In the genomic region with DNA sequence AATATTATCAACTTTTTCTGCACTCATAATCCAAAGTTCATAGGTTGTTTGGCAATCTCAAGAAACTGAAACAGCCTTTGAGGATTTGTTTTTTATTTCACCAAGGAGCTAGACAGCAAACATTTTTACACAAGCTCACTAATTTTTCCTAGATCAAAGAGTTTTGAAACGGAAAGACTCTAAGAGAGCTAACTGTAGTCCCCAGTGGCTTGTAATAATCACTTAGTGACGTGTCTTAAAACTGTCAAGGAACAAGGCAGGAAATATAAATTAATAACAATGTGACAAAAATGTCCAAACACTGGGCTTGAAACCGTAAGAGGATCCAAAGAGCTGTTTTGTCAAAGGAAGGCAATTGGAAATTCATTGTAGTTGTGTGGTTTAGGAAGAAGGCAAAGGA, we compare ENCODE assay signal across 8 mouse cellular contexts. TPM values are rescaled to one million over a fixed set of nuclear protein-coding genes. Genes with fewer than 3 reads are reported as not detected.
A peak's percentile ranks its signal among the peaks of the same experiment; 100 is the strongest.
DNase-seq lines count a peak whose midpoint lies in the region; ATAC-seq lines count a peak whose summit lies in the region.

No protein-coding gene starts in this region.

- peaks cover 8% of the 10 kb centered on the region; the same call in 1 of the 2 replicates for H3K27me3 ChIP-seq in heart, embryonic 11.5 days (ENCODE audit: control insufficient read depth, insufficient read depth, low read length)
- peaks cover 78% of the 10 kb centered on the region for H3K27me3 ChIP-seq in forebrain, embryonic 10.5 days (ENCODE audit: poor library complexity, severe bottlenecking)
- H3K27me3 ChIP-seq in liver, embryonic 12.5 days (replicated peaks): peaks cover 30% of the 10 kb centered on the region

- H3K36me3 ChIP-seq in heart, embryonic 11.5 days (ENCODE audit: control insufficient read depth, insufficient read depth, low read length): no peaks in the 10 kb centered on the region
- peaks cover 3% of the 10 kb centered on the region for H3K36me3 ChIP-seq in forebrain, embryonic 10.5 days (replicated peaks)
- peaks cover 7% of the 10 kb centered on the region for H3K36me3 ChIP-seq in liver, embryonic 12.5 days

- 37% methylated on average over 3 of the region's 3 CpGs for WGBS in heart, embryonic 11.5 days (ENCODE audit: insufficient replicate concordance)
- WGBS in forebrain, embryonic 10.5 days: 34% methylated on average over 3 of the region's 3 CpGs
- WGBS in liver, embryonic 12.5 days (ENCODE audit: insufficient replicate concordance): 36% methylated on average over 3 of the region's 3 CpGs

- no peaks in the 10 kb centered on the region for H3K9me3 ChIP-seq in heart, embryonic 11.5 days (replicated peaks; ENCODE audit: control insufficient read depth, low read length)
- H3K9me3 ChIP-seq in forebrain, embryonic 10.5 days: no peaks in the 10 kb centered on the region
- H3K9me3 ChIP-seq in liver, embryonic 12.5 days (replicated peaks): no peaks in the 10 kb centered on the region

- intact Hi-C loops in heart, postnatal 36 days (cut with DNase I): loop anchor here (5.0 kb wide), 1 partner anchor 367 kb away; a partner anchor contains a TSS

- no peak overlapping the region for H3K9ac ChIP-seq in heart, embryonic 11.5 days (ENCODE audit: low read depth, low read length)
- H3K9ac ChIP-seq in liver, embryonic 12.5 days: peak overlapping the region; percentile 84

- no peak overlapping the region for H3K27ac ChIP-seq in heart, embryonic 11.5 days (ENCODE audit: low read depth, low read length)
- H3K27ac ChIP-seq in forebrain, embryonic 10.5 days: peak overlapping the region; percentile 94
- no peak overlapping the region for H3K27ac ChIP-seq in liver, embryonic 12.5 days

- H3K4me2 ChIP-seq in heart, embryonic 11.5 days: peak overlapping the region; percentile 58
- peak overlapping the region; percentile 60 for H3K4me2 ChIP-seq in liver, embryonic 12.5 days

- DNase-seq in heart, postnatal 36 days: no peak
- DNase-seq in 416B (ENCODE audit: low read depth) (peak; percentile 16), adipocyte (ENCODE audit: low spot score) (no peak)
- no peak for DNase-seq in forebrain, embryonic 10.5 days (ENCODE audit: extremely low spot score, low spot score)
- no peak for DNase-seq in layer of hippocampus, adult 8-10 months (ENCODE audit: low spot score in 2 of 2)
- DNase-seq in left cerebral cortex, adult 18-20 months (ENCODE audit: low spot score in 2 of 2): no peak

- no peak overlapping the region for H3K4me3 ChIP-seq in heart, embryonic 11.5 days (ENCODE audit: low read depth, low read length)
- H3K4me3 ChIP-seq in forebrain, embryonic 10.5 days: peak overlapping the region; percentile 72; the same call in 1 of the 2 replicates
- peak overlapping the region; percentile 73 for H3K4me3 ChIP-seq in liver, embryonic 12.5 days

- H3K4me1 ChIP-seq in heart, embryonic 11.5 days (ENCODE audit: control insufficient read depth, insufficient read depth, low read length): no peaks in the 10 kb centered on the region
- peaks cover 33% of the 10 kb centered on the region for H3K4me1 ChIP-seq in forebrain, embryonic 10.5 days
- peaks cover 7% of the 10 kb centered on the region; the same call in 1 of the 2 replicates for H3K4me1 ChIP-seq in liver, embryonic 12.5 days

- no peak for ATAC-seq in heart, embryonic 11.5 days (replicated peaks; ENCODE audit: insufficient number of reproducible peaks, low FRiP score, low TSS enrichment)
- ATAC-seq in liver, embryonic 12.5 days: no peak

RNA-seq across cellular contexts. Expression of a gene that starts 1.0 kb away (rescaled TPM):
- polyA plus RNA-seq in heart, embryonic 11.5 days (2014; fragmentation: Nextera tagmentation; extraction: Ambion mirVana): 129 and 145 TPM in 2 replicates
- 10 to 100 TPM; 57.1 to 62.2 TPM for total RNA-seq in heart, postnatal 36 days (2021)
- polyA plus RNA-seq in forebrain, embryonic 10.5 days (2016; fragmentation: Nextera tagmentation; extraction: Ambion mirVana): 130 and 131 TPM in 2 replicates
- 67.4 and 68.9 TPM in 2 replicates for polyA plus RNA-seq in liver, embryonic 12.5 days (2016; fragmentation: Nextera tagmentation; extraction: Ambion mirVana)
- 100 to 1,000 TPM; 185 to 278 (median 222) TPM for total RNA-seq in layer of hippocampus, adult 8-10 months (2022)
- total RNA-seq in left cerebral cortex, adult 18-20 months (2021): 100 to 1,000 TPM; 212 to 218 TPM
